In the genomic region with DNA sequence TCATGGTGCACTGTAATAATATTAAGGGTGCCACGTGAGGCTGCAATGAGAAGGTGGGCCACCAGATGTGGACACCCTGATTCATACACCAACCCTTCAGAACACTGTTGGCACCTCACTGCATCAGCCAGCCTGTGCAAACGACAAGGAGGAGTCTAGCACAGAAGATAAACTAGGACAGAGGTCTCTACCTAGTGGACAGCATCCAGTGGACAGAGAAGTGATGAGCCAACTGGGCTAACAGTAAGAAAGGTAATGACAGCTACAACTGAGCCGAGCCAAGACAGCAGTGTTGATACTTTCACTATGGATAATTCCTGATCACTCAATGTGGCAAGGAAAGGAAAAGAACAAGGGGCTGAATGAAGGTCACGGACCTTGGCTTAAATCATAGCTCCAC, we compare ENCODE assay signal across 25 mouse cellular contexts. TPM values are rescaled to one million over a fixed set of nuclear protein-coding genes. Genes with fewer than 3 reads are reported as not detected.
DNase-seq lines count a peak whose midpoint lies in the region; ATAC-seq and TF ChIP-seq lines count a peak whose summit lies in the region.
"Had no signal": no experiment of that assay in that cellular context is flagged by ENCODE, and none has a peak within 500 bp of the region (broad histone marks: within the 10 kb centered on the region; RNA-seq: fewer than 3 reads in every experiment).

No protein-coding gene starts in this region.

- peaks cover 78% of the 10 kb centered on the region for H3K4me1 ChIP-seq in heart, embryonic 13.5 days
- peaks cover 24% of the 10 kb centered on the region for H3K4me1 ChIP-seq in heart, adult 2 months (ENCODE audit: control insufficient read depth, insufficient read depth, low read length)
- no peaks in the 10 kb centered on the region for H3K4me1 ChIP-seq in liver, embryonic 15.5 days (replicated peaks)
- H3K4me1 ChIP-seq: forebrain, embryonic 10.5 days; forebrain, embryonic 13.5 days; hindbrain, embryonic 12.5 days; hindbrain, embryonic 15.5 days had no signal

- intact Hi-C loops in gastrocnemius, adult 2 months (cut with DNase I): no loop called here
- intact Hi-C loops in heart, adult 2 months (cut with DNase I): no loop called here

- no peak overlapping the region for H3K9ac ChIP-seq in heart, embryonic 13.5 days
- no peak overlapping the region for H3K9ac ChIP-seq in heart, adult 2 months (ENCODE audit: low read depth, low read length)
- H3K9ac ChIP-seq in liver, embryonic 15.5 days: no peak overlapping the region
- H3K9ac ChIP-seq: forebrain, embryonic 13.5 days; hindbrain, embryonic 12.5 days; hindbrain, embryonic 15.5 days had no signal

- ATAC-seq in heart, embryonic 13.5 days (ENCODE audit: extremely low read depth, insufficient number of reproducible peaks, low FRiP score, low TSS enrichment): no peak
- ATAC-seq in liver, embryonic 15.5 days (ENCODE audit: insufficient read depth): 0 out of 2 replicates have a peak, but pooled peaks have one; percentile 25
- ATAC-seq: forebrain, embryonic 13.5 days; forebrain, embryonic 16.5 days; intestine, postnatal 0 days; Patski had no signal

- no peak for TF ChIP-seq CTCF in gastrocnemius, adult 2 months (IDR thresholded peaks at IDR 0.05)
- no peak for TF ChIP-seq CTCF in heart, adult 2 months (IDR thresholded peaks at IDR 0.05)

- H3K36me3 ChIP-seq in heart, embryonic 13.5 days: peaks cover 39% of the 10 kb centered on the region
- H3K36me3 ChIP-seq in heart, adult 2 months (ENCODE audit: control insufficient read depth, insufficient read depth, low read length): peaks cover 45% of the 10 kb centered on the region
- H3K36me3 ChIP-seq in liver, embryonic 15.5 days (replicated peaks): peaks cover 16% of the 10 kb centered on the region; the same call in 1 of the 2 replicates

- no peaks in the 10 kb centered on the region for H3K27me3 ChIP-seq in heart, embryonic 13.5 days (replicated peaks)
- H3K27me3 ChIP-seq in heart, adult 2 months (ENCODE audit: control insufficient read depth, insufficient read depth, low read length): no peaks in the 10 kb centered on the region
- no peaks in the 10 kb centered on the region for H3K27me3 ChIP-seq in liver, embryonic 15.5 days
- H3K27me3 ChIP-seq: forebrain, embryonic 13.5 days; hindbrain, embryonic 12.5 days; hindbrain, embryonic 15.5 days; Patski had no signal

- H3K27ac ChIP-seq in gastrocnemius, adult 2 months: peak overlapping the region; percentile 84; the same call in 1 of the 2 replicates
- peak overlapping the region; percentile 88; the same call in 1 of the 2 replicates for H3K27ac ChIP-seq in heart, embryonic 13.5 days (replicated peaks)
- no peak overlapping the region for H3K27ac ChIP-seq in heart, adult 2 months
- H3K27ac ChIP-seq in liver, embryonic 15.5 days (replicated peaks): no peak overlapping the region
- H3K27ac ChIP-seq: forebrain, embryonic 10.5 days; forebrain, embryonic 13.5 days; hindbrain, embryonic 12.5 days; hindbrain, embryonic 15.5 days had no signal

- no peak overlapping the region for H3K4me2 ChIP-seq in heart, embryonic 13.5 days
- no peak overlapping the region for H3K4me2 ChIP-seq in liver, embryonic 15.5 days
- H3K4me2 ChIP-seq: forebrain, embryonic 13.5 days; heart, embryonic 11.5 days; hindbrain, embryonic 12.5 days; hindbrain, embryonic 15.5 days had no signal

- no peak overlapping the region for H3K4me3 ChIP-seq in gastrocnemius, adult 2 months
- no peak overlapping the region for H3K4me3 ChIP-seq in heart, embryonic 13.5 days
- H3K4me3 ChIP-seq in heart, adult 2 months: no peak overlapping the region
- no peak overlapping the region for H3K4me3 ChIP-seq in liver, embryonic 15.5 days (replicated peaks)
- H3K4me3 ChIP-seq: forebrain, embryonic 10.5 days; forebrain, embryonic 13.5 days; hindbrain, embryonic 12.5 days; hindbrain, embryonic 15.5 days had no signal

- WGBS in heart, embryonic 13.5 days: 77% methylated on average over 4 of the region's 4 CpGs
- 74% methylated on average over 4 of the region's 4 CpGs for WGBS in heart, adult 2 months
- 69% methylated on average over 4 of the region's 4 CpGs for WGBS in liver, embryonic 15.5 days (ENCODE audit: insufficient replicate concordance)

- H3K9me3 ChIP-seq in heart, embryonic 13.5 days: no peaks in the 10 kb centered on the region
- no peaks in the 10 kb centered on the region for H3K9me3 ChIP-seq in liver, embryonic 15.5 days (replicated peaks)
- H3K9me3 ChIP-seq: forebrain, embryonic 10.5 days; forebrain, embryonic 13.5 days; G1E; hindbrain, embryonic 12.5 days; hindbrain, embryonic 15.5 days had no signal

- no peak for DNase-seq in gastrocnemius, adult 2 months
- DNase-seq in gastrocnemius, adult 18-20 months (ENCODE audit: low spot score): no peak
- no peak for DNase-seq in heart, adult 2 months
- no peak for DNase-seq in liver
- DNase-seq: adrenal gland, postnatal 10 days; adrenal gland, postnatal 36 days; cerebellum, adult 18-20 months; cerebellum, adult 9-10 months; cerebellum, postnatal 14 days; gastrocnemius, postnatal 25 days; heart, adult 18-20 months had no signal

- TF ChIP-seq EP300 in heart, adult 2 months (IDR thresholded peaks at IDR 0.05; ENCODE audit: insufficient read depth, low read depth, low read length): no peak

- no peak for TF ChIP-seq POLR2A in heart, adult 2 months (IDR thresholded peaks at IDR 0.05; ENCODE audit: insufficient read depth, low read depth, low read length)

- peaks cover 1% of the 10 kb centered on the region for H3K79me2 ChIP-seq in heart, adult 2 months (replicated peaks; ENCODE audit: control insufficient read depth, insufficient read depth, low read length)

RNA-seq across cellular contexts. Expression of a gene that starts 14.1 kb away (rescaled TPM):
- 10 to 100 TPM; 18.0 to 24.6 TPM for total RNA-seq in gastrocnemius, adult 2 months (2021)
- total RNA-seq in gastrocnemius, adult 18-20 months (2021): 10 to 100 TPM; 19.7 to 21.1 TPM
- 14.9 and 17.1 TPM in 2 replicates for polyA plus RNA-seq in heart, embryonic 13.5 days (2015; fragmentation: Nextera tagmentation; extraction: Ambion mirVana)
- 10 to 100 TPM; 66.3 to 77.3 TPM for total RNA-seq in heart, adult 2 months (2021)
- polyA plus RNA-seq in heart, adult 2 months (2012; rRNA removed): 24.0 and 42.0 TPM in 2 replicates
- polyA plus RNA-seq in liver, embryonic 15.5 days (2015; fragmentation: Nextera tagmentation; extraction: Ambion mirVana): 2.8 and 3.1 TPM in 2 replicates

RNA-seq across cellular contexts. Expression of a gene that starts 57.0 kb away (rescaled TPM):
- under 1 TPM in 1 of 2 experiments, not detected in 1; 0.03 TPM for total RNA-seq in gastrocnemius, adult 2 months (2021)
- not detected for total RNA-seq in gastrocnemius, adult 18-20 months (2021)
- 0.18 and 0.21 TPM in 2 replicates for polyA plus RNA-seq in heart, embryonic 13.5 days (2015; fragmentation: Nextera tagmentation; extraction: Ambion mirVana)
- total RNA-seq in heart, adult 2 months (2021): under 1 TPM; 0.03 to 0.05 TPM
- polyA plus RNA-seq in heart, adult 2 months (2012; rRNA removed): 0.06 and 0.09 TPM in 2 replicates
- 0.05 and 0.07 TPM in 2 replicates for polyA plus RNA-seq in liver, embryonic 15.5 days (2015; fragmentation: Nextera tagmentation; extraction: Ambion mirVana)
- total RNA-seq: gastrocnemius, postnatal 25 days; hematopoietic stem cell, adult 5-6 weeks had no signal
- polyA plus RNA-seq: G1E; gonadal fat pad, adult 2 months; heart, postnatal 0 days; Patski had no signal

Comparison
In these comparisons a context has a peak if more than half of its experiments do, and no peak if none do; other contexts are left out.
1. H3K27ac ChIP-seq: peak in gastrocnemius, adult 2 months (single experiment) and heart, embryonic 13.5 days (single experiment); none in heart, adult 2 months (single experiment) and liver, embryonic 15.5 days (single experiment).